In genomic region chr12:55013626-55014398, GRCm38 (mm10) we compare ENCODE assay signal across 8 mouse cellular contexts. TPM values are rescaled to one million over a fixed set of nuclear protein-coding genes. Genes with fewer than 3 reads are reported as not detected.
DNase-seq lines count a peak whose midpoint lies in the region; ATAC-seq and TF ChIP-seq lines count a peak whose summit lies in the region.

Gene Baz1a, minus strand, starts transcription at chr12:55014348.

- no peak within 1 kb of the TSS for H3K9ac ChIP-seq in CH12.LX (ENCODE audit: insufficient read depth, low read depth)

- no peak for ATAC-seq in erythroblast, adult 5-6 weeks (replicated peaks; ENCODE audit: low FRiP score, poor library complexity, severe bottlenecking)

- WGBS in limb, embryonic 10.5 days: 86% methylated on average over 6 of the region's 6 CpGs
- 95% methylated on average over 6 of the region's 6 CpGs for WGBS in thymus, adult 2 months

- no peaks in the 10 kb centered on the region for H3K79me2 ChIP-seq in CH12.LX (replicated peaks; ENCODE audit: control insufficient read depth, extremely low read depth, insufficient read depth, poor library complexity, severe bottlenecking)

- H3K4me2 ChIP-seq in CH12.LX (ENCODE audit: insufficient read depth, low read depth, poor library complexity, severe bottlenecking): no peak within 1 kb of the TSS

- H3K27ac ChIP-seq in CH12.LX (ENCODE audit: insufficient read depth, low read depth): no peak within 1 kb of the TSS
- no peak within 1 kb of the TSS for H3K27ac ChIP-seq in limb, embryonic 10.5 days
- no peak within 1 kb of the TSS for H3K27ac ChIP-seq in thymus, adult 2 months (ENCODE audit: control insufficient read depth, insufficient read depth, low read length)

- H3K36me3 ChIP-seq in CH12.LX (replicated peaks in 1 of 2; ENCODE audit: control insufficient read depth in 1 of 2, insufficient read depth in 1 of 2, low read length in 1 of 2): no peaks in the 10 kb centered on the region
- no peaks in the 10 kb centered on the region for H3K36me3 ChIP-seq in limb, embryonic 10.5 days
- H3K36me3 ChIP-seq in thymus, adult 2 months (ENCODE audit: control insufficient read depth, insufficient read depth, low read length): no peaks in the 10 kb centered on the region

- no peak for TF ChIP-seq EP300 in CH12.LX (IDR thresholded peaks at IDR 0.05; ENCODE audit: low read length)

- no peaks in the 10 kb centered on the region for H3K9me3 ChIP-seq in CH12.LX (replicated peaks; ENCODE audit: low read length)
- no peaks in the 10 kb centered on the region for H3K9me3 ChIP-seq in limb, embryonic 10.5 days (replicated peaks)

- dilution Hi-C loops in CH12.LX (cut with MboI; ENCODE audit: extremely low pct_ligation_motif_present, extremely low pct_unique_long_range_greater_than_20kb, low sequenced_read_pairs): no loop called here

- in situ Hi-C loops in CH12.LX (cut with MboI; ENCODE audit: low pct_ligation_motif_present, low pct_unique_long_range_greater_than_20kb, low sequenced_read_pairs): no loop called here

- no peak for TF ChIP-seq CTCF in CH12.LX (conservative IDR thresholded peaks at IDR 0.05 in 1 of 2, IDR thresholded peaks at IDR 0.05 in 1 of 2; ENCODE audit: low read depth in 2 of 2, low read length in 2 of 2)
- no peak for TF ChIP-seq CTCF in thymus, adult 2 months (IDR thresholded peaks at IDR 0.05; ENCODE audit: borderline replicate concordance, control insufficient read depth, extremely low read depth, insufficient read depth, low read length, poor library complexity)

- H3K27me3 ChIP-seq in CH12.LX (replicated peaks): no peaks in the 10 kb centered on the region
- H3K27me3 ChIP-seq in limb, embryonic 10.5 days (ENCODE audit: low read depth, poor library complexity, severe bottlenecking): no peaks in the 10 kb centered on the region
- H3K27me3 ChIP-seq in thymus, adult 2 months (ENCODE audit: control insufficient read depth, insufficient read depth, low read length): no peaks in the 10 kb centered on the region

- no peak for TF ChIP-seq RAD21 in CH12.LX (IDR thresholded peaks at IDR 0.05; ENCODE audit: low read depth, low read length)

- no peak for TF ChIP-seq POLR2A in CH12.LX (IDR thresholded peaks at IDR 0.05; ENCODE audit: low read depth, low read length)
- no peak for TF ChIP-seq POLR2A in thymus, adult 2 months (IDR thresholded peaks at IDR 0.05; ENCODE audit: control insufficient read depth, extremely low read depth, insufficient read depth, low read length, poor library complexity)

- peak; percentile 49 for DNase-seq in heart, adult 11 months
- DNase-seq in heart, adult 18-20 months: no peak
- no peak for DNase-seq in CH12.LX (ENCODE audit: extremely low read depth)
- DNase-seq in limb, embryonic 10.5 days (ENCODE audit: low spot score): no peak
- no peak for DNase-seq in thymus, adult 2 months
- no peak for DNase-seq in c-Kit-positive CD71-positive TER-119-positive erythroid progenitor cells, embryonic 14.5 days (ENCODE audit: low spot score)
- DNase-seq in gastrocnemius, postnatal 25 days: no peak

- no peak within 1 kb of the TSS for H3K4me3 ChIP-seq in CH12.LX (replicated peaks in 1 of 3; ENCODE audit: low read depth in 2 of 3, low read length in 2 of 3, poor library complexity in 1 of 3)
- H3K4me3 ChIP-seq in limb, embryonic 10.5 days: no peak within 1 kb of the TSS
- no peak within 1 kb of the TSS for H3K4me3 ChIP-seq in thymus, adult 2 months (ENCODE audit: control insufficient read depth, insufficient read depth, low read length)

- H3K4me1 ChIP-seq in CH12.LX (ENCODE audit: control insufficient read depth in 1 of 2, insufficient read depth in 2 of 2): peaks cover 2 to 39% of the 10 kb centered on the region in 2 experiments; a peak in 3 of 4 replicates
- H3K4me1 ChIP-seq in limb, embryonic 10.5 days: peaks cover 20% of the 10 kb centered on the region
- H3K4me1 ChIP-seq in thymus, adult 2 months (replicated peaks; ENCODE audit: control insufficient read depth, insufficient read depth, low read length): peaks cover 9% of the 10 kb centered on the region

TF ChIP-seq in CH12.LX, 34 proteins besides CTCF, POLR2A, EP300 and RAD21:
- TF ChIP-seq GABPA (IDR thresholded peaks at IDR 0.05; ENCODE audit: insufficient replicate concordance, low read depth, low read length) (no peak), BHLHE40 (IDR thresholded peaks at IDR 0.05; ENCODE audit: low read depth, low read length) (no peak), POLR2AphosphoS2 (IDR thresholded peaks at IDR 0.05; ENCODE audit: low read depth, low read length) (no peak), ZC3H11A (IDR thresholded peaks at IDR 0.05; ENCODE audit: low read depth, low read length) (no peak), ZMIZ1 (IDR thresholded peaks at IDR 0.05; ENCODE audit: low read depth, low read length) (no peak), JUN (IDR thresholded peaks at IDR 0.05; ENCODE audit: insufficient read depth, low read depth, low read length) (no peak), E2F4 (IDR thresholded peaks at IDR 0.05; ENCODE audit: insufficient replicate concordance, low read depth, low read length) (no peak), TBP (conservative IDR thresholded peaks at IDR 0.05; ENCODE audit: low read depth, low read length) (no peak), NRF1 (IDR thresholded peaks at IDR 0.05; ENCODE audit: low read depth, low read length) (no peak), USF1 (IDR thresholded peaks at IDR 0.05; ENCODE audit: low read depth, low read length) (no peak), ZNF384 (IDR thresholded peaks at IDR 0.05; ENCODE audit: low read depth, low read length) (no peak)
TF ChIP-seq in CH12.LX: peak in this region for 0.

RNA-seq across cellular contexts. Expression of gene Baz1a, which starts in this region (rescaled TPM):
- total RNA-seq in heart, adult 18-20 months (2021): 10 to 100 TPM in 1 of 2 experiments, 1 to 10 TPM in 1; 5.8 to 10.2 TPM
- total RNA-seq in CH12.LX (2012; rRNA removed) (41.7 and 51.2 TPM in 2 replicates), CH12.LX (2014; rRNA removed) (89.0 and 95.0 TPM in 2 replicates)
- 55.6 and 56.0 TPM in 2 replicates for polyA plus RNA-seq in CH12.LX (2012; ENCODE audit: insufficient read length, low read depth)
- 80.5 and 122 TPM in 2 replicates for total RNA-seq in erythroblast, adult 5-6 weeks (2015; ENCODE audit: low replicate concordance)
- total RNA-seq in erythroblast, adult 5-6 weeks (2017; ENCODE audit: low replicate concordance): 52.7 and 55.5 TPM in 2 replicates
- polyA plus RNA-seq in limb, embryonic 10.5 days (2016; fragmentation: Nextera tagmentation; extraction: Ambion mirVana): 31.6 and 36.1 TPM in 2 replicates
- 9.6 and 11.0 TPM in 2 replicates for polyA plus RNA-seq in thymus, adult 2 months (2012; rRNA removed)
- 1 to 10 TPM; 4.6 to 5.5 TPM for total RNA-seq in gastrocnemius, postnatal 25 days (2021)
